10 mouse cellular contexts compared by ENCODE assay signal in the genomic region with DNA sequence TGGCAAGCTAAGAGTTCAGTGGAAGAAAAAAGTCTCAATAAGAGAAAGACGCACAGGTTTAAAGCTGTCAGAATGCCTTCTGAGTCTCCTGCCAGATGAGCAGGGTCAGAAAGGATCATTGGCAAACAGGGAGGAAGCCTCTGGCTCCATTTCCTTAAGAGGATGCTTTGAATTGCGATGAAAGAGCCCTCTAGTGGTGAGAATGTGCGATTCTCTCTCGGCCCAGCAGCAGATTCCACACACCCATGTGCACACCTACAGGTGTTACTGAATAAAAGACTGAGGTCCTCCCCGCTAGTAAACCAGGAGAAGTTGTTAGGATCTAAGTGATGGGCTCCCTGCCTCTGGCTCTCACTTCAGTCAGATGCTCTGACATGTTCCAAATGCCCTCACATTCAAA. TPM values are rescaled to one million over a fixed set of nuclear protein-coding genes. Genes with fewer than 3 reads are reported as not detected.
A peak's percentile ranks its signal among the peaks of the same experiment; 100 is the strongest.
DNase-seq lines count a peak whose midpoint lies in the region; ATAC-seq and TF ChIP-seq lines count a peak whose summit lies in the region.
"Had no signal": no experiment of that assay in that cellular context is flagged by ENCODE, and none has a peak within 500 bp of the region (broad histone marks: within the 10 kb centered on the region; RNA-seq: fewer than 3 reads in every experiment).

No protein-coding gene starts in this region.

- TF ChIP-seq POLR2A in brain, embryonic 14.5 days (IDR thresholded peaks at IDR 0.05; ENCODE audit: borderline replicate concordance, extremely low read depth, insufficient read depth, insufficient read length, poor library complexity, severe bottlenecking) = no peak
- TF ChIP-seq POLR2A in small intestine, adult 2 months (IDR thresholded peaks at IDR 0.05; ENCODE audit: low read depth, low read length) = no peak

- no peak overlapping the region for H3K4me3 ChIP-seq in forebrain, embryonic 10.5 days
- H3K4me3 ChIP-seq in forebrain, embryonic 15.5 days = no peak overlapping the region
- no peak overlapping the region for H3K4me3 ChIP-seq in lung, embryonic 14.5 days (ENCODE audit: low read depth, low read length)
- H3K4me3 ChIP-seq in small intestine, adult 2 months (ENCODE audit: low read depth, low read length) = no peak overlapping the region
- H3K4me3 ChIP-seq: lung, embryonic 15.5 days had no signal

- no peak overlapping the region for H3K9ac ChIP-seq in forebrain, embryonic 15.5 days (replicated peaks)
- H3K9ac ChIP-seq in lung, embryonic 14.5 days = no peak overlapping the region
- H3K9ac ChIP-seq: lung, embryonic 15.5 days had no signal

- H3K27me3 ChIP-seq in forebrain, embryonic 10.5 days (ENCODE audit: poor library complexity, severe bottlenecking) = peaks cover 24% of the 10 kb centered on the region
- H3K27me3 ChIP-seq in forebrain, embryonic 15.5 days = peaks cover 10% of the 10 kb centered on the region; the same call in 1 of the 2 replicates
- H3K27me3 ChIP-seq in lung, embryonic 14.5 days (ENCODE audit: insufficient read depth, low read length) = peaks cover 7% of the 10 kb centered on the region
- no peaks in the 10 kb centered on the region for H3K27me3 ChIP-seq in small intestine, adult 2 months (ENCODE audit: control insufficient read depth, insufficient read depth, low read length)

- no peak for ATAC-seq in forebrain, embryonic 15.5 days (replicated peaks)
- no peak for ATAC-seq in lung, embryonic 14.5 days (ENCODE audit: insufficient read depth)
- no peak for ATAC-seq in monocyte, adult 5-6 weeks (replicated peaks; ENCODE audit: insufficient number of reproducible peaks, low FRiP score, low TSS enrichment, poor library complexity, severe bottlenecking)

- no peaks in the 10 kb centered on the region for H3K36me3 ChIP-seq in forebrain, embryonic 10.5 days (replicated peaks)
- no peaks in the 10 kb centered on the region for H3K36me3 ChIP-seq in forebrain, embryonic 15.5 days
- no peaks in the 10 kb centered on the region for H3K36me3 ChIP-seq in lung, embryonic 14.5 days (ENCODE audit: insufficient read depth)
- no peaks in the 10 kb centered on the region for H3K36me3 ChIP-seq in small intestine, adult 2 months (ENCODE audit: control insufficient read depth, insufficient read depth, low read length)
- H3K36me3 ChIP-seq: lung, embryonic 15.5 days had no signal

- TF ChIP-seq CTCF in lung, embryonic 14.5 days (IDR thresholded peaks at IDR 0.05; ENCODE audit: low read depth) = peak; percentile 74
- TF ChIP-seq CTCF in brain, embryonic 14.5 days (IDR thresholded peaks at IDR 0.05; ENCODE audit: borderline replicate concordance, extremely low read depth, insufficient read depth, insufficient read length) = peak; percentile 73
- TF ChIP-seq CTCF in small intestine, adult 2 months (IDR thresholded peaks at IDR 0.05; ENCODE audit: extremely low read depth, insufficient read length, insufficient replicate concordance, low read depth, low read length) = peak; percentile 30; the same call in 1 of the 2 replicates

- peaks cover 4% of the 10 kb centered on the region for H3K4me1 ChIP-seq in forebrain, embryonic 10.5 days
- peaks cover 14% of the 10 kb centered on the region for H3K4me1 ChIP-seq in forebrain, embryonic 15.5 days
- no peaks in the 10 kb centered on the region for H3K4me1 ChIP-seq in lung, embryonic 14.5 days (ENCODE audit: insufficient read depth)
- no peaks in the 10 kb centered on the region for H3K4me1 ChIP-seq in small intestine, adult 2 months (ENCODE audit: control insufficient read depth, insufficient read depth, insufficient read length, low read length)

- 28% methylated on average over 5 of the region's 5 CpGs for WGBS in forebrain, embryonic 10.5 days
- WGBS in forebrain, embryonic 15.5 days = 20% methylated on average over 5 of the region's 5 CpGs
- WGBS in lung, embryonic 14.5 days = 24% methylated on average over 5 of the region's 5 CpGs
- 23% methylated on average over 5 of the region's 5 CpGs for WGBS in small intestine, adult 2 months

- no peak overlapping the region for H3K4me2 ChIP-seq in forebrain, embryonic 15.5 days (replicated peaks)
- H3K4me2 ChIP-seq in lung, embryonic 14.5 days = no peak overlapping the region
- H3K4me2 ChIP-seq: lung, embryonic 15.5 days had no signal

- DNase-seq in forebrain, embryonic 10.5 days (ENCODE audit: extremely low spot score, low spot score) = peak; percentile 27
- DNase-seq in lung, embryonic 14.5 days = peak; percentile 80
- no peak for DNase-seq in lung, postnatal 25 days (ENCODE audit: low spot score)
- peak; percentile 71 for DNase-seq in brain, embryonic 14.5 days (ENCODE audit: low read depth)
- peak; percentile 26 for DNase-seq in kidney, postnatal 10 days

- no peaks in the 10 kb centered on the region for H3K9me3 ChIP-seq in forebrain, embryonic 10.5 days
- H3K9me3 ChIP-seq in forebrain, embryonic 15.5 days = no peaks in the 10 kb centered on the region
- no peaks in the 10 kb centered on the region for H3K9me3 ChIP-seq in lung, embryonic 14.5 days (ENCODE audit: low read depth, low read length)
- H3K9me3 ChIP-seq: lung, embryonic 15.5 days had no signal

- no peak overlapping the region for H3K27ac ChIP-seq in forebrain, embryonic 10.5 days
- H3K27ac ChIP-seq in forebrain, embryonic 15.5 days (replicated peaks) = no peak overlapping the region
- H3K27ac ChIP-seq in lung, embryonic 14.5 days (ENCODE audit: low read depth) = no peak overlapping the region
- H3K27ac ChIP-seq in small intestine, adult 2 months (ENCODE audit: insufficient read depth, low read depth, low read length) = no peak overlapping the region
- H3K27ac ChIP-seq: lung, embryonic 15.5 days had no signal

RNA-seq across cellular contexts. Expression of gene Cacng3, which starts 2.4 kb away (rescaled TPM):
- 0.07 and 0.46 TPM in 2 replicates for polyA plus RNA-seq in forebrain, embryonic 10.5 days (2016; fragmentation: Nextera tagmentation; extraction: Ambion mirVana)
- 8.6 and 8.7 TPM in 2 replicates for polyA plus RNA-seq in forebrain, embryonic 15.5 days (2015; fragmentation: Nextera tagmentation; extraction: Ambion mirVana)
- polyA plus RNA-seq in lung, embryonic 14.5 days (2014; fragmentation: Nextera tagmentation; extraction: Ambion mirVana) = 0.08 and 0.41 TPM in 2 replicates
- 4.8 and 10.4 TPM in 2 replicates for polyA plus RNA-seq in brain, embryonic 14.5 days (2012; rRNA removed)
- polyA plus RNA-seq in small intestine, adult 2 months (2012; rRNA removed) = 0.09 TPM in 1 of 2 replicates, not detected in the other
- not detected in 3 replicates for total RNA-seq in monocyte, adult 5-6 weeks (2017)
- polyA plus RNA-seq: gonadal fat pad, adult 2 months had no signal
